Mouse (Mus musculus) embryonic facial prominence, embryonic 13.5 days (tissue): ENCODE measurements around the gene Top3a. TPM values are rescaled to one million over a fixed set of nuclear protein-coding genes. Genes with fewer than 3 reads are reported as not detected.

Source experiments
- ATAC-seq: fragments of 200-750 bp; cut with Nextera tagmentation; 2 replicates; pipeline ENCODE4 v1.8.0; 2017; ENCODE audit warnings: low read depth; ENCODE audit not compliant: insufficient number of reproducible peaks, insufficient read depth, low FRiP score, low TSS enrichment
- H3K27ac ChIP-seq: fragments of 300-500 bp; sonication (generic); 2 replicates; pipeline ENCODE4 v1.5.1; 2015; ENCODE audit warnings: moderate library complexity, mild to moderate bottlenecking, inconsistent platforms
- H3K27me3 ChIP-seq: fragments of 300-500 bp; sonication (generic); 2 replicates; pipeline ENCODE4 v1.6.1; 2015; ENCODE audit warnings: mild to moderate bottlenecking, inconsistent platforms
- H3K36me3 ChIP-seq: fragments of 300-500 bp; sonication (generic); 2 replicates; pipeline ENCODE4 v1.6.1; 2015; ENCODE audit warnings: mild to moderate bottlenecking, inconsistent platforms
- H3K4me1 ChIP-seq: fragments of 300-500 bp; sonication (generic); 2 replicates; pipeline ENCODE4 v1.6.1; 2015; ENCODE audit warnings: inconsistent platforms
- H3K4me2 ChIP-seq: fragments of 300-500 bp; sonication (generic); 2 replicates; pipeline ENCODE4 v1.6.1; 2015; ENCODE audit warnings: moderate library complexity, mild to moderate bottlenecking, inconsistent platforms
- H3K4me3 ChIP-seq: fragments of 300-500 bp; sonication (generic); 2 replicates; pipeline ENCODE4 v1.5.1; 2015; ENCODE audit warnings: mild to moderate bottlenecking, inconsistent platforms
- H3K9ac ChIP-seq: fragments of 300-500 bp; sonication (generic); 2 replicates; pipeline ENCODE4 v1.6.1; 2015; ENCODE audit warnings: mild to moderate bottlenecking, inconsistent platforms
- H3K9me3 ChIP-seq: fragments of 300-500 bp; sonication (generic); 2 replicates; pipeline ENCODE4 v1.6.1; 2016; ENCODE audit warnings: inconsistent platforms
- WGBS: fragments of 180-500 bp; shearing (Covaris S2); methylation state at CpG from one replicate; pipeline ENCODE4 v1.1.7; 2015; ENCODE audit warnings: mixed read lengths; 5-methylcytosine and 5-hydroxymethylcytosine counted together
- polyA plus RNA-seq: library from polyadenylated mRNA; unstranded; fragments of >200 nt; fragmentation: Nextera tagmentation; extraction: Ambion mirVana; gene quantifications from 2 replicates; pipeline ENCODE4 v1.2.1, GENCODE M21; 2015

Top3a gene
- polyA plus RNA-seq, 1 experiment from 2014 or later = 23.0 TPM

GRCm38 (mm10) chr11:60774158-60774689 lies 2.9 kb downstream of the Top3a start:
- H3K9me3 ChIP-seq = no peaks in the 10 kb centered on the region
- no peak for ATAC-seq
- no peak overlapping the region for H3K4me2 ChIP-seq
- no peak overlapping the region for H3K27ac ChIP-seq
- WGBS = 81% methylated on average over 3 of the region's 3 CpGs
- H3K27me3 ChIP-seq = no peaks in the 10 kb centered on the region
- no peak overlapping the region for H3K4me3 ChIP-seq
- H3K4me1 ChIP-seq = peaks cover 34% of the 10 kb centered on the region
- H3K9ac ChIP-seq = no peak overlapping the region
- peaks cover 6% of the 10 kb centered on the region for H3K36me3 ChIP-seq

- WGBS = 86% methylated on average over 4 of the region's 4 CpGs
- Histone ChIP-seq H3K27ac (no peak overlapping the region), H3K4me2 (no peak overlapping the region), H3K27me3 (no peaks in the 10 kb centered on the region), H3K36me3 (no peaks in the 10 kb centered on the region), H3K4me1 (peaks cover 19% of the 10 kb centered on the region), H3K9ac (no peak overlapping the region), H3K4me3 (no peak overlapping the region), H3K9me3 (no peaks in the 10 kb centered on the region)
- ATAC-seq = no peak
These were observed 5.0 kb downstream of the Top3a start for GRCm38 (mm10) chr11:60772161-60772560.

DNA sequence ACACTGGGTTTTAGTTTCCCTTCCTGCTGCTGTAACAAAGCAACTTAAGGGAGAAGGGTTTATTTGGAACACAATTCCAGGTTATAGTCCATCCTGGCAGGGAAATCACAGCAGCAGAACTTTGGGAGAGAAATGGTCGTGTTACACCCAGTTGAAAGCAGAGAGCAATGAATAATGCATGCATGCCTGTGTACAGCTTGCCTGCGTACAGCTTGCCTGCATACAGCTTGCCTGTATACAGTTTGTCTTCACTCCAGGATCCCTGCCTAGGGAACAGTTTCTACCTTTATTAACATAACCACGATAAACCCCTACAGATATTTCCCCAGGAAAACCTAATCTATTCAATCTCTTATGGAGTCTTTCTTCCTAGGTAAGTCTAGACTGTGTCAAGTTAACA lies 6.4 kb downstream of the Top3a start:
- Histone ChIP-seq H3K9me3 (no peaks in the 10 kb centered on the region), H3K9ac (no peak overlapping the region), H3K4me1 (peaks cover 14% of the 10 kb centered on the region), H3K36me3 (no peaks in the 10 kb centered on the region), H3K4me2 (no peak overlapping the region), H3K27ac (no peak overlapping the region), H3K27me3 (no peaks in the 10 kb centered on the region), H3K4me3 (no peak overlapping the region)
- 76% methylated on average over 3 of the region's 3 CpGs for WGBS
- ATAC-seq = no peak

DNA sequence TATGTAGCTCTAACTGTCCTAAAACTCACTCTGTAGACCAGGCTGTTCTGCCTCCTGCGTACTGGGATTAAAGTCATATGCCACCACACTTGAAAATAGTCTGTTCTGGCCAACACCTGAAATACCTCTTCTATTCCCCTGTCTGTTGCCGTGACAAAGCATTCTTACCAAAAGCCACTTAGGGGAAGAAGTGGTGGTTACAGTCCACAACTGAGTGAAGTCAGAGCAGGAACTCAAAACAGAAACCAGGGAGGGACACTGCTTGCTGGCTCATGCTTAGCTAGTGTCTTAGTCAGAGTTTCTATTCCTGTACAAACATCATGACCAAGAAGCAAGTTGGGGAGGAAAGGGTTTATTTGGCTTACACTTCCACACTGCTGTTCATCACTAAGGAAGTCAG lies 7.8 kb downstream of the Top3a start:
- Histone ChIP-seq H3K4me1 (0 out of 2 replicates have a peak, but pooled peaks cover 3% of the 10 kb centered on the region), H3K36me3 (peaks cover 9% of the 10 kb centered on the region), H3K4me2 (no peak overlapping the region), H3K27ac (no peak overlapping the region), H3K9ac (no peak overlapping the region), H3K4me3 (no peak overlapping the region), H3K9me3 (no peaks in the 10 kb centered on the region), H3K27me3 (no peaks in the 10 kb centered on the region)
- WGBS = 80% methylated on average over 2 of the region's 2 CpGs
- ATAC-seq = no peak

DNA sequence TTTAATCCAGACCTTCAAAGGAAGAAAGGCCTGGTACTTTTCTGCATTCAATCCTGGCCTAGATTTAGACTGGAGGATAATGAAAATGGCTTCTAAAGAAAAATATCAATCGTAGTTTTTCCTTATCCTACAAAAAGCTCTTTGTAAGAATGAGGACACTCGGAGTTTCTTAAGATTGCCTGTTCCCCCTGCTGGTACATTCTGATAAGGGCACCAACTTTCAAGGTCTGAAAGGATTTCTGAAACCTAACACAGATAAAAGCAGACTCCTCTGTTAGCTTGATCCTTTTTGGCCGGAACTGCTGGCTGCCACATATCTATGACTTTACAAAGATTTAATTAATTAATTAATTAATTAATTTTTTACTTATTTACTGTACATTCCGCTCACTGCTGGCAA lies 10.2 kb downstream of the Top3a start:
- Histone ChIP-seq H3K4me3 (no peak overlapping the region), H3K4me1 (no peaks in the 10 kb centered on the region), H3K36me3 (peaks cover 23% of the 10 kb centered on the region), H3K9me3 (no peaks in the 10 kb centered on the region), H3K9ac (no peak overlapping the region), H3K27me3 (no peaks in the 10 kb centered on the region), H3K27ac (no peak overlapping the region), H3K4me2 (no peak overlapping the region)
- WGBS = 84% methylated on average over 4 of the region's 4 CpGs
- ATAC-seq = no peak

DNA sequence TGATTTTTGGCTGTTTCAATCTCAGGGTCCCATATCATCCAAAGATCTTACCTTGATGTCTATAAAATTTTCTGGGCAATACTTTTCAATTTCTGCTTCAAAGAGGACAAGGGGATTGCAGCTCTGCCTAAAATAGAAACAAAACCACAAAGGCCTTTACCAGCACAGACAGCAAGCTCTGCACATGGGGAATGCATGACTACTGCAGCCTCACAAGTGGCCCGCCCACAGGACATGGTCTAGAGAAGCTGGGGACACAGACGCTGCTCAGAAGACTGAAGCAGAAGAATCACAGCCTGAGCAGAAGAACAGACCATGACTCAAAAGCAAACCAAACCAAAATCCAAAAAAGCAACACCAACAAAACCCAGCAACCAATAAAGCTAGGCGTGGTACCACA lies 15.5 kb downstream of the Top3a start:
- Histone ChIP-seq H3K9ac (no peak overlapping the region), H3K4me3 (no peak overlapping the region), H3K36me3 (peaks cover 66% of the 10 kb centered on the region), H3K27ac (no peak overlapping the region), H3K9me3 (no peaks in the 10 kb centered on the region), H3K27me3 (no peaks in the 10 kb centered on the region), H3K4me1 (no peaks in the 10 kb centered on the region), H3K4me2 (no peak overlapping the region)
- no peak for ATAC-seq
- 86% methylated on average over 3 of the region's 3 CpGs for WGBS

DNA sequence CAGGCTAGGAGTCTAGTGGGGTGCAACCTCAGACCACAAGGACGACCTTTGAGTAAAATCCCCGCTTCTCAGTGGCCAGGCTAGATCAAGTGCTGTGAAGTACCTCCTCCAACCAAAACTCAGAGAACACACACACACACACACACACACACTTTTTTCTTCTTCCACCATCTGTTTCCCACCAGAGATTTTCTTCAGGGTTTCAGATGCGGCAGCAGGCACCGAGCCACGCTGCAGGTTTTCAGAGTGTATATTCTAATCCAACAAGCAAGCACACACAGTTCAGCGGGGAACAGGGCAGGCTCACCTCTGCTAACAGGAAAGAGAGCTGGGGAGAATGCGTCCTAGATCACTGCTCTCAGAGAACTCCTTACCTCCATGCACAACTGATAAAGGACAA lies 21.6 kb downstream of the Top3a start:
- WGBS = 89% methylated on average over 7 of the region's 7 CpGs
- Histone ChIP-seq H3K4me2 (no peak overlapping the region), H3K36me3 (peaks cover 88% of the 10 kb centered on the region), H3K9ac (no peak overlapping the region), H3K27ac (no peak overlapping the region), H3K4me1 (no peaks in the 10 kb centered on the region), H3K4me3 (no peak overlapping the region), H3K9me3 (no peaks in the 10 kb centered on the region), H3K27me3 (no peaks in the 10 kb centered on the region)
- ATAC-seq = no peak

DNA sequence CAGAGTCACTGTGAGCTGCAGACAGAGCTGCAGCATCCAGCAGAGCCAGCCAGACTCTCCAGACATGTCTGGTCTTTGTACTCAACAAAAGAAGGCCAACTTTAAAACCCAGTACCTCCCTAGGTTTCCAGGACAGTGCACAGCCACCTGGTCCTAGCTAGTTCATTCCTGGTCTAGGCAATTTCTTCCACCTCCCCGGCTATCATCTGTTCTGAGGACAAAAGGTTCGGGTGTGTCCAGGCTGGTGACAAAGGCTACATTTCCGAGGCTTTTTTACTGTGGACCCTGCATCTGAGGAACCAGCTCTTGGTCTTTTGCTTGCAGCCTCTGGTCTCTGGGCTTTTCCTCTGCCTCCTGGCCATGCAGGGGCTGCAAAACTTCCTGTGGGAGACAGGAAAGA lies 36.8 kb downstream of the Top3a start:
- no peaks in the 10 kb centered on the region for H3K4me1 ChIP-seq
- no peaks in the 10 kb centered on the region for H3K9me3 ChIP-seq
- no peak overlapping the region for H3K9ac ChIP-seq
- no peak overlapping the region for H3K27ac ChIP-seq
- H3K4me3 ChIP-seq = no peak overlapping the region
- no peaks in the 10 kb centered on the region for H3K27me3 ChIP-seq
- peaks cover 70% of the 10 kb centered on the region for H3K36me3 ChIP-seq
- ATAC-seq = no peak
- WGBS = 82% methylated on average over 3 of the region's 3 CpGs
- no peak overlapping the region for H3K4me2 ChIP-seq

DNA sequence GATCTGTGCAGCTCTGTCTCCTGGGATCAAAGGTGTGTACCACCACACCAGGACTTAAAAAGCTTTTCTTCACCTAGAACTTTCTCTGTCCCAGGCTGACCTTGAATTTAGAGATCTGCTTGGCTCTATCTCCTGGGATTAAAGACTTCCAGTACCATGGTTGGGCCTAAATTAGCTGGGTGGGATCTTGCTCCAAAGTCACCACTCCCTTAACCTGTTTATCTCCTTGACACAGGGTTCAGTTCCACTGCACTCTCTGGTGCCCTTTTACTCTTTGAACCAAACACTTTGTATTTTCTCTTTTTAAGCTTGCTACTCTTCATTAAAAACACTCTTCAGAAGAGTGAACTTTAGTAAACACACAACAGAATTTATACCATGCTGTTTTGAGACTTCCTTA lies 39.7 kb downstream of the Top3a start:
- Histone ChIP-seq H3K4me2 (no peak overlapping the region), H3K4me3 (no peak overlapping the region), H3K9ac (no peak overlapping the region), H3K9me3 (no peaks in the 10 kb centered on the region), H3K27me3 (no peaks in the 10 kb centered on the region), H3K27ac (no peak overlapping the region), H3K4me1 (no peaks in the 10 kb centered on the region), H3K36me3 (peaks cover 59% of the 10 kb centered on the region)
- no peak for ATAC-seq

DNA sequence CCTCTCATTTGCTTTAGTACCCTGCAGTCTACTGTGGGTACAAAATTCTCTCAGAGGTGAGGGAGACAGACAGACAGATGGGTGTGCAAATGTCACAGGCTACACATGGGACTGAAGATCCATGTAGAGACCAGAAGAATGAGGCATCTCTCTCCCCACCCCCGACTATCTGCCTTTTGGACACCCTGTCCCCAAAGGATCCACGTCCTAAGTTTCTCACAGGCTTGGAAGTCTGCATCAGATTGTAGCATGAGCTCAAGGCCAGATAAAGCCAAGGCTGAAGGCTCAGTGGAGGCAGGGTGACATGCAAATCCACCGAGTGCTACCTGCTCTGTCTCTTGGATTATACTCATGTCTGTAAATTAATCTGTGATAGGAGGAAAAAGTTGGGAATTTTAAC lies 40.7 kb downstream of the Top3a start:
- Histone ChIP-seq H3K27ac (no peak overlapping the region), H3K36me3 (peaks cover 55% of the 10 kb centered on the region), H3K9ac (no peak overlapping the region), H3K4me3 (no peak overlapping the region), H3K4me2 (no peak overlapping the region), H3K27me3 (no peaks in the 10 kb centered on the region), H3K4me1 (no peaks in the 10 kb centered on the region), H3K9me3 (no peaks in the 10 kb centered on the region)
- 77% methylated on average over 3 of the region's 3 CpGs for WGBS
- no peak for ATAC-seq

DNA sequence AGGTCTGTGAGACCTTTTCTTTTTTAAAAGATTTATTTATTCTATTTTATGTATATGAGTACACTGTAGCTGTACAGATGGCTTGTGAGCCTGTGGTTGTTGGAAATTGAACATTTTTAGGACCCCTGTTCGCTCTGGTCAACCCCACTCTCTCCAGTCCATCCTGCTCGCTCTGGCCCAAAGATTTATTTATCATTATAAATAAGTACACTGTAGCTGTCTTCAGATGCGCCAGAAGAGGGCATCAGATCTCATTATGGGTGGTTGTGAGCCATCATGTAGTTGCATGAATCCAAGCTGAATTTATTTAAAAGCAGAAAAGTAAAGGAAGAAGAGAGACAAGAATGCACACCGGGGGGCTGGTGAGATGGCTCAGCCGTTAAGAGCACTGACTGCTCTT lies 42.0 kb downstream of the Top3a start:
- H3K27me3 ChIP-seq = no peaks in the 10 kb centered on the region
- 80% methylated on average over 5 of the region's 5 CpGs for WGBS
- no peaks in the 10 kb centered on the region for H3K4me1 ChIP-seq
- no peak overlapping the region for H3K4me2 ChIP-seq
- H3K4me3 ChIP-seq = no peak overlapping the region
- H3K36me3 ChIP-seq = peaks cover 55% of the 10 kb centered on the region
- no peak overlapping the region for H3K27ac ChIP-seq
- no peak for ATAC-seq
- H3K9ac ChIP-seq = no peak overlapping the region
- H3K9me3 ChIP-seq = no peaks in the 10 kb centered on the region

DNA sequence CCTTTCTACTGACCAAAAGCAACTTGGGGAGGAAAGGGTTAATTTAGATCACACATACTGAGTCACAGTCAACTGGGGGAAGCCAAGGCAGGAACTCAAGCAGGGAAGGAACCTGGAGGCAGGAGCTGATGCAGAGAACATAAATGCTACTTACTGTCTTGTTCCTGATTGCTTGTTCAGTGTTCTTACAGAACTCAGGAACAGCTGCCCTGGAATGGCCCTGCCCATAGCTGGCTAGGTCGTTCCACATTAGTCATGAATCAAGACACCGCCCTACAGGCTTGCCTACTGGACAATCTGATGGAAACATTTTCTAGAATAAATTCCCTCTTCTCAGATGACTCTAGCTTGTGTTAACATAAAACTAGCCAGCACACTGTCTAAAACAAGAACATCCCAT lies 43.0 kb downstream of the Top3a start:
- 84% methylated on average over 2 of the region's 2 CpGs for WGBS
- Histone ChIP-seq H3K4me1 (peaks cover 5% of the 10 kb centered on the region), H3K36me3 (peaks cover 48% of the 10 kb centered on the region)

GRCm38 (mm10) chr11:60731251-60731650 lies 45.9 kb downstream of the Top3a start:
- no peaks in the 10 kb centered on the region for H3K27me3 ChIP-seq
- no peaks in the 10 kb centered on the region for H3K9me3 ChIP-seq
- peaks cover 23% of the 10 kb centered on the region for H3K4me1 ChIP-seq
- ATAC-seq = no peak
- 88% methylated on average over 14 of the region's 14 CpGs for WGBS
- no peak overlapping the region for H3K27ac ChIP-seq
- H3K9ac ChIP-seq = no peak overlapping the region
- H3K4me3 ChIP-seq = no peak overlapping the region
- peaks cover 38% of the 10 kb centered on the region for H3K36me3 ChIP-seq
- no peak overlapping the region for H3K4me2 ChIP-seq

More for the DNA sequence above, 43.0 kb downstream of the Top3a start:
- no peak overlapping the region for H3K9ac ChIP-seq
- no peak overlapping the region for H3K4me2 ChIP-seq
- no peak overlapping the region for H3K4me3 ChIP-seq
- H3K9me3 ChIP-seq = no peaks in the 10 kb centered on the region
- ATAC-seq = no peak
- no peak overlapping the region for H3K27ac ChIP-seq
- no peaks in the 10 kb centered on the region for H3K27me3 ChIP-seq
